Mouse (Mus musculus): ENCODE data around the gene Arl3.
"Not testable (repeated sequence)": the region's sequence is repeated elsewhere in the genome, so short reads cannot be mapped to it uniquely, and the experiment has no call there.

The Arl3 gene

DNA sequence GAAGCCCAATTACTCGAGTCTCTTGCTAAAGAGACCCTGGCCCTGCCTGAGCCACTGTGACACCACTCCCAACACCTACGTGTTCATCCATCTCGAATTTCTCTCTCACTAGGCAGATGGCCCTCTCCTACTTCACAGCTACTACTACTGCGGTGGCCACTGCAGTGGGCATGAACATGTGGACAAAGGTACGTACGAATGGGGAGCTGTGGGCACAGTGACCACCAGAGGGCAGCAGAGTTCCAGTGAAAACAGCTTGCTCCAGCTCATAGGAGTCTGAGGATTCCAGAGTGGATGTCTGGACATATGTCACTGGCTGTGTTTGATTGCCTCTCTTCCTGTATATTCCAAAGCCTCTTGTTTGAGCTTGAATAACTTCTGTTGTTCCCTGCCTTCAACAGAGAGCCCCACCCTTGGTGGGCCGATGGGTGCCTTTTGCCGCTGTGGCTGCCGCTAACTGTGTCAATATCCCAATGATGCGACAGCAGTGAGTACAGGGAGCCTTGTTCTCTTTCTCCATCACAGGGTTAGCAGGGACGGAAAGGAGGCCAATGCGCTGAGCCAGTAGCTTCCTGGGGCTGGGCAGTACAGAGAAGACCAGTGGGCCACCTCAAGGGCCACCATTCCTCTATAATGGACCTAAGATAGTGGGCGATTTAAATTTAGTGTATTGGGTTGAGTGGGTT, 15.0 kb upstream of the Arl3 start:
- DNase-seq = peak; percentile 51 to 80

DNA sequence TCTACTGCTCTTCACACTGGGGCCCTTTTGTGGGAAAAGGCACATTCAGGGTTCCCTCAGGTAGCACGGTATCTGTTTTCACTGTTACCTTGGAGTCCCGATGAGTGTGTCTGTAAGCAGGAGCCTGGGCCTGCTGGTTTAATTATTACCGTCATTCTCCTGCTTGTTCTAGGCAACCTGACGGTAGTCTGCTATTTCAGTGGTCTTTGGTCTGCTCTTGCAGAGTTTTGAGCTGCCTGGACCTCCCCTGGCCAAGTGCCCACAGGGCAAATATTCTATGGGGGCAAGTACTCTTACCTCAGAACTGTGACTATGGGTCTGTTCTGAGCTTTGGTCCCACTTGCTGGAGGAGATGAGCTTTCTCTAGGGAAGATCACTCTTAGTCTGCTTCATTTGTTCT, 2.2 kb upstream of the Arl3 start:
- DNase-seq = no peak

DNA sequence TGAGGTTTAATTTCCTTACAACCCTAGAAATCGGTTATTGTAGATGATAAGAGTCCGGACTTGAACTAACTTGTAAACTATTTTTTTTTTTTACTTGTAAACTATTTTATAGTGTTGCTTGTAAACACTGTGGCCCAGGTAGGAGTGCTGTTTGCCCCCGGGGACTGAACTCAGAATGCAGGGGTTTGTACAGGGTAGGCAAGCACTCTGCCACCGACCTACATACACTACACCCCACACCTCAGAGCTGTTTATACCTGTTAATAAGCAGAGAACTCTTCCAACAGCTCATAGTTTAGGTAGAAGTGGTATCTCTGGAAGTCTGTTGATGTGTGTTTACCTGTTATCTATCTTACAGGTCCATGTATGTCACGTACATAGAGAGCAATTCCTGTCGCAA, 992 bp upstream of the Arl3 start:
- no peak for DNase-seq

DNA sequence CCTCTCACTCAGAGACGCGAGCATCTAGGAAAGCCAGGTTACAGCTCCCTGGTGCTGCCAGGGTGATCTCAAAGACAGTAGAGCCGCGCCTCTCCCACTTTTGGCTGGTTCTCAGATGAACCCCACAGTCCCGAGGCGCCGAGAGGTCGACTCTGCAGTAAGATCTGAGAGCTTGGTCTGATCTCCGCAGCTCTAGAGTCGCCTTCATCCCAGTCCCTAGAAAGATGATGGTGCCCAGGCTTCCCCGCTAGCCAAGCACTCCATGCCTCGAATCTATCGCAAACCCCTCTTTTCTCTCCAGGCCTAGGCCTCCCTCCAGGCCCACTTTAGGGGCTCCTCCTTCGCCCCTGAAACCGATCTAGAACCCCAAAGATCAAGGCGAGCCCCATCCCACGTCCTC, 450 bp downstream of the Arl3 start:
- no peak for DNase-seq

DNA sequence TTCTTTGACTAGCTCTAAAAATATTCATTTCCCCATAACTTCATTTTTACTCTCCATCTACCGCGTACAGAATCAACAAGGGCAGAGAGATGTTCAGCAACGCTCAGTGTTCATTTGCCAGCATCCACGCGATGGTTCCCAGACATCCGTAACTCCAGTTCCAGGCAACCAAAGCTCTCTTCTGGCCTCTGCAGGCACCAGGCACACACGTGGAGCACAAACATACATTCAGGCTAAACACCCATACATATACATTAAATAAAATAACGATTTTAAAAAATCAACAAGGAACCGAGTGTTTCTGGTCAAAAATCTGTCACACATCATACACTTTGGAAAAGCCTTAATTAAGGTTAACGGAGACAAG, 1.1 kb downstream of the Arl3 start:
- no peak for DNase-seq

DNA sequence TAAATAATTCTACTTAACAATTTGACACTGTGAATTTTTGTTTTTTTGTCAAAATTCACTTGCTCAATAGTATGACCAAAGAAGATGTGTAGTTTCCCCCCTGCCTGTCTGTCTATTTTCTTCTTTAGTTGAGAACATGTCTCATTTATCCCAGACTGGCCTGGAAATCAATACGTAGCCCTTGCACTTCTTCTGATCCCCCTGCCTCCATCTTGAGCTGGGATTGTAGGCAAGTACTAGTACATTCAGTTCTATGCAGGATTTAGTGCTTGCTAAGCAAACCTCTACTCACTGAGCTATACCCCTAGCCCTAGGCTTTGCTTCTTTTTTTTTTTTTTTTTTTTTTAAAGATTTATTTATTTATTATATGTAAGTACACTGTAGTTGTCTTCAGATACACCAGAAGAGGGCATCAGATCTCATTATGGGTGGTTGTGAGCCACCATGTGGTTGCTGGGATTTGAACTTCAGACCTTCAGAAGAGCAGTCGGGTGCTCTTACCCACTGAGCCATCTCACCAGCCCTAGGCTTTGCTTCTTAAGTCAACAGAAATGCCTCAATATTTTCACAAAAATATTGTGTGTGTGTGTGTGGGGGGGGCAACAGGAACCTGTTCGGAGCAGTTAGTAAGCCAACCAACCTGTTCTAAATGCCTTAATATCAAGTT, 1.7 kb downstream of the Arl3 start:
- DNase-seq = not testable (repeated sequence)

DNA sequence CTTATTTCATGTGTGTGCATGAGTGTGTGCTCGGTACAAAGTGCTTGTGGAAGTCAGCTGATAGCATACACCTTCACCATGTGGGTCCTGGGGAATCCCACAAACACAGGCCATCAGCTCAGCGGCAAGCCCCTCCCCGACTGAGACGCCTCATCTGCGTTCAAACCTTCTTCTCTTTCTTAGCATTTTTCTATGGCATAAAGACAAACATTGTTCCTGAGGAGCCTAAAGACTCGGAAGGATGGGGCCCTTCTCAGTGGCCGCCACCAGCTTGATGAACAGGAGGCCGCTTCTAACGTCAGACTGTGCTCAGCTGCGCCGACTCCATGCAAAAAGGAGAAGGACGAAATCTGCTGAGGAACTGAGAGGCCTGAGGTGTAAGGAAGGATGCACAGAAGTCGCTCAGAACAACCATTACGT, 8.9 kb downstream of the Arl3 start:
- no peak for DNase-seq

DNA sequence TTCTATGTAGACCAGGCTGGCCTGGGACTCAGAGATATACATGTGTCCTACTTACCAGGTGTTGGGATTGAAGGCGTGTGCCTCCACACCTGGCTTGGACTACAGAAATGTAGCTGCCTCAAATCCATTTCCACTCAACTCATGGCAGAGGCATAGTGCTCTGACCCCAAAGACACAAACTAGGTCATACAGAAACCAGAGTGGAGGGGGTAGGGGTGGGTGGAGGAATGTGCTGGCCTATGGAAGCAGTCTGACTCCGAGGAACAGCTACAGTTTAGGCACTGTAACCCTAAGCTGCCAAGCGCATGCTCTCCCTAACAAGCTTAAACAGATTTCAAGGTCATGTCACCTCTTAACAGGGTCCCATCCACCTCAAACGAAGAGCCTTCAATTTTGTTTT, 9.4 kb downstream of the Arl3 start:
- DNase-seq = no peak

DNA sequence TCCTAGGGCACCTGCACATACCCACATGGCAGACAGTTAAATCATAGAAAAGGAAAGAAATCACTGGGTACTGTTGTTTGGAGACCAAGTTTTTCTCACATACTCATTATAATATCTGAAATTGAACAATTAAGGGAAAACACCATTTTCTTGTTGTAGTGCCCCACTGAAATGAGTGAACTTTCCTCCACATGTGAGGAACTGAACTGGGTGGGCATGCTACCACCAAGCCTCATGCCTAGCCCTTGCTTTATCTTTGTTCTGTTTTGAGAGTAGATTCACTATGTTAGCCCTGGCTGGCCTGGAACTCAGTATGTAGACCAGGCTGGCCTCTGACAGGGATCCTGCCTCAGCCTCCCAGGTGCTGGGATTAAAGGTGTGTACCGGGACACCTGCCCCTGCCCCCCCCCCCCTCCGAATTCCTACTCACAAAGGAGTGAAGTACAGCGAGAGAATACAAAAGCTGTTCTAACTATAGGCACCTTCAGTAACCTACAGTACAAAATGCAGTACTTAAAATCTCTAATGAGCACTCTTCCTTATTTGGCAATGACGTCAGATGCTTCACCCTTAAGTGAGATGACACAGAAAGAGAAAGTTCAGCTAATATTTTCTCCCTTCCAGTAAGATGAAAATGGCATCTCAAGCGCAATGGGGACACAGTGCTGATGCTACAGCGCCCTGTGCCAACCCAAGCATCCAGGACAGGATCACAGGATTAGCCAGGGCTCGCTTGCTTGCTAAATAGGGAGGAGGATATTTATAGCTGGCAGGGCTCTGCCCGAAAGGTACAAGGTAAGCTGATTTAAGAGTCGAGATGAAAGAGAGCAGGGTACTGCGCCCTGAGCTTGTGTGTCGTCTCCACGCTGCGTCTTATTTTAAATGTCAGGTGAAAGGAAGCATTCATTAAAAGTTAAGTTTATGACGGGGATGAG, 10.2 kb downstream of the Arl3 start:
- no peak for DNase-seq

DNA sequence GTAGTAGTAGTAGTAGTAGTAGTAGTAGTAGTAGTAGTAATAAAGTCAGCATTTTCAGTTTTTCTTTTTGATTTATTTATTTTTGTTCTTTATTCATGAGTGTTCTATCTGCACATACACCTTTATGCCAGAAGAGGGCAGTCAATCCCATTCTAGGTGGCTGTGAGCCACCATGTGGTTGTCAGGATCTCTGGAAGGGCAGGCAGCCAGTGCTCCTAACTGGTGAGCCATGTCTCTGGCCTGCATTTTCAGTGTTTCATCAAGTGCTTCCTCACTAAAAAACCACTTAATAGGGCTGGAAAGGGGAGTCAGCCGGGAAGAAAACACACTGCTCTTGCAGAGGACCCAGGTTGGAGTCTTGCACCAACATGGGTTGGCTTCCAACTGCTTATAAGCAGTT, 10.9 kb downstream of the Arl3 start:
- peak in 1 of 2 experiments; percentile 20 for DNase-seq

DNA sequence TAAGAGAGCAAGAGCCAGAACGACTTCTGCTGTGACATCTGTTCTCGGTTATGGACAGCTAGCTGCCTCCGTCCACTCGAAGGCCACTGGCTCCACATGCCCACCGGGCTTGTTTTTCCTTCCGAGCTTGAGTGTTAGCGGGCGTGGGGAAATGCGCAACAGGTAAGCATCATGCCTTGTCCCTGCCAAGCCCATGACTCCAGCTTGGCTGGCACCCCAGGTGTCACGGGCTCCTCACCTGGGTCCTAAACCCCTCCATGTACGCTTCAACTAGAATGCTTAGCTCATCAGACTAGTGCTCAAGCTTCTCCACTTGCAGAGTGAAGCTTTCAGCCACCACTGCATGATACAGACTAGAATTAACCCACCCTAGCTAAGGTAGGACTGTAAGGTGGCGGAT, 14.4 kb downstream of the Arl3 start:
- DNase-seq = no peak

DNA sequence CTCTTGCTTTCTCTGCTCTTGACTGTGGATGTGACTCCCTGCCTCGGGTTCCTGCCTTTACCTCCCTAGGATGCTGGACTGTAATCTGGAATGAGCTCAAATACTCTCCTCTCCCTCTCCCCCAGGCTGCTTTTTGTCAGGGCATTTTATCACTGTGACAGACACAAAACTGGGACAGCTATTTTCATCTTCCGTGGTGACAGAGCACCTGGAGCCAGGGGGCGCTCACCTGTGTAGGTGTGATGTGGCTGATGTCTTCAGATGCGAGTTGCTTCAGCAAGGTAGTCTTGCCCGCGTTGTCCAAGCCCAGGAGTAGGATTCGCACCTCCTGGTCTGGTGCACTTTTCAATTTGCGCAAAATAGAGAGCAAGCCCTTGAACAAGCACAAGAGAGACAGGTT, 15.0 kb downstream of the Arl3 start:
- no peak for DNase-seq

DNA sequence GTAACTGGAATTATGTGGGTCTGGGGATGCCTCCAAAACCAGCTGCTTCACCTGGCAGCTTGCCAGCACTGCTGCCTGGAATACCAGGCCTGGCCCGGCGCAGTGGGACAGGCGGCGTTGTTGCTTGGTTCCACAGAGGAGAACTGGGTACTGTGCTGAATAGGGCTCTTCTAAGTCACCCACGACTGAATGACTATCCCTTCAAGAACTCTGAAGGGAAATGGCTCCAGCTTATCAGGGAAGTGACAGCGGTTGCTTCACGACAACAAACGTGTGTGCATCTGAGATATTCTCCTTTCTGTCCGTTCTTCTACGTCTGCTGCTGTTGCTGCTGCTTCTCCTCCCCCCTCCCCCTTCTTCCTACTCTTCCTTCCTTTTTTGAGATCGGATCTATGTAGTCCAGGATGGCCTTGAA, 19.4 kb downstream of the Arl3 start:
- DNase-seq = no peak

DNA sequence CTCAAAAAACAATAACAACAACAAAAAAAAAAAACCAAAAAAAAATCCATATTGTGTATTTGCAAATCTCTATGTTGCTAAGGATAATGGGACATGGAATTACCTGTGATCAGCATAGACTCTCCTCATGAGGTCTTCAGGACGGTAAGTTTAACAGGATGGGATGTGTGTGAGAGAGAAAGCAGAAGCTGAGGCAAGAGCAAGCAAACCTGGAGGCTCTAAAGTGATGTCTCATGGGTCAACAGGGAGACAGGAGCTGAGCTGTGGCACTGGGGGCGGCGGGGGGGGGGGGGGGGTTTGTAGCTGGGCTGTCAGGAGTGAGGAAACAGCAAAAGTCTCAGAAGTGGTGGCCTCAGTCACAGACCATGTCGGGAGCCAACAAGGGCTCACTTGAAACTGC, 20.5 kb downstream of the Arl3 start:
- DNase-seq = no peak

DNA sequence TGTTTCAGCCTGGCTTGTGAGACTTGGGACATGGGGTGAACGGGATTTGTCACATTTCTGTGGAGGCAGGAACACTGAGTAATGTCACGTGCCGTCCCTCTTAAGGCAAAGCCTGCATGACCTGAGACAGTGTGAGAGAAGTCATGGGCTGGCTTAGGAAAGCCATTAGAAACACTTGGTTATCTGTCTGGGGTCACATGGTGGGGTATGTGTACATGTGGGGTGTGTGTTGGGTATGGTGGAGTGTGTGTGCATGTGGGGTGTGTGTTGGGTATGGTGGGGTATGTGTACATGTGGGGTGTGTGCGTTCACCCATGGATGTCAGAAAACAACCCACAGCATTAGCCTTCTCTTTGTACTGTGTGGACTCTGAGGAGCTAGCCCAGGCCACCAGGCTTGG, 22.6 kb downstream of the Arl3 start:
- DNase-seq = no peak

DNA sequence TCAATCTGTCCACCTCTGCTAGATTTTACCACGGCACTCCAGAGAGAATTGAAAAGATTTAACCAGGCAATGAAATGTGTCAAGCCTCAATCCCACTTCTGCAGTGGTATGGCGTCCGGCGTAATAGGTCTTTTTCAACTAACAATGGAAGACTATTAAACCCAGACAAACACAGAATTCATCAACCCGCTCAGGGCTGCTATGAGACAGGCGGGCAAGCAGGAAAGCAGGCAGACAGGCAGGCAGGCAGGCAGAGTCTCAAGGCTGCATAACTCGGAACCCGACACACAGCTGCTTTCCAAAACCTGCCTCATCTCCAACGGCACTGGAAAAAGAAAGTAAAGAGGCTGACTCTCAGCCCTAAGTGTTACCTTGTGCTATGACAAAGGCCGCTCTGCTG, 24.9 kb downstream of the Arl3 start:
- DNase-seq = no peak

DNA sequence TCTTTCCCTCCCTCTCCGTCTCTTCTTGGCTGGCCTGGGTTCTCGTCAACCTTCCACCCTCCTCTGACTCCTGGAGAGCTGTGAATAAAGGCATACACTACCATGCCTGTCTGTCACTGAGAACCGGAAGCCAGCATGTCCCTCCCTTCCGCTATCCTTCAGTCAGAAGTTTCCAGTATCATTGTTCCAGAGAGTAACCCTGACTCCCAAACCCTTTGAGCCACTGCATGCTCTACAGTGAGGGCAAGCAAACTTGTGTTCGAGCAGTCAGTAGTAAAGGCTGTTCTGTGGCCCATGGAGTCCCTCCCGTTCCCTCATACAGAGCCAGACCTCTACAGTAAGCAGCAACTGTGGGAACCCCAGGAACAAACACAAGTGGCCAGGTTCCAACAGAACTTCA, 25.4 kb downstream of the Arl3 start:
- DNase-seq = no peak

DNA sequence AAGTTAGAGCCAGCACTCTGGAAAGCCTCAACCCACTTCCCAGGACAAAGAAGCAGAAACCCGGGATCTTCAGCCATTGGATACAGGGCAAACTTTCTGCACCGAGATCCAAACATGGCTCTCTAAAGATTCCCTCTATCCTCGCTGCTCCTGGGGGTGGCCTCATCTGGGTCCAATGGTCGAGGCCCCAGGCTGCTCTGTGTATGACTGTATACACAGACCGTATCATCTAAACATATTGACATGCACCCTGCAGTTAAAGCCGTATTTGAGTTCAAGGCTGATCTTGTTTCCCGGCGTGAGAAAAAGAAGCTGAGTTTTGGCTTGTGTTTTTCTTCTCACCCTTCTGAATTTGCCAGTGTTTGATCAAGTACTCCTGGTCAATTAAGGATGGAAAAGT, 30.2 kb downstream of the Arl3 start:
- DNase-seq = no peak

DNA sequence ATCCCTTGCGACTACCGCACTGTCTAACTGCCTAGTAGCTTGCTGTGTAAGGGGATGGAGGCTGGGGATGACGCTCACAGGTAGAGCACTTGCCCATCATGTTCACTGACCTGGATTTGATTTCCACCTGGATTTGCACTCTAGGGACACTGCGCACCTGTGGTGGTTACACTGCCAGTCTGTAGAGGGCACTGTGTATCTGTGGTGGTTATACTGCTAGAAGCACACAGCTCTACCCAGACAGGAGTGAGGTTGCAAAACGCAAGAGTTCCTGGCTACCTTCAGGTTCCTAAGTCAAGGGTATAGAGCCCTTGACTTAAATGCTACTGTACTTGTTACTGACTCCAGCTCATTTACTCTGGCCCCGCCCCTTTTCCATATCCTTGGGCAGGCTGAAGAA, 34.8 kb downstream of the Arl3 start:
- no peak for DNase-seq

DNA sequence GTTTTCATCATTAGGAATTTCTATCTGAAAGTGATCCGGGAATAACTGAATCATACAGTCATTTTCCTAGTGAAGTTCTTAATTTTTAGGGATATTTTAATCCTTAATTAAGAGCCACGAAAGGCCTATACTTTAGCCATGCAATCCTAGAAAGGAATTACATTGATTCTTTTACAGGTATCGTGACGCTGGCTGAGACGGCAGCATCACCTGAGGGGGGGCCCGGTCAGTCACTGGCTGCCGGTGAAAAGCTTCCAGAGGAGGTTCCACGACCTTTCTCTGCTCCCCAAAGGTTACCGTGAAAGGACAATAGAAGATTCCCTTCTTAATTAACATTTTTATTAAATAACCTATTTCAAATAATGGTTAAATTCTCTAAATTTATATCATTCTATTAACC, 35.6 kb downstream of the Arl3 start:
- no peak for DNase-seq

DNA sequence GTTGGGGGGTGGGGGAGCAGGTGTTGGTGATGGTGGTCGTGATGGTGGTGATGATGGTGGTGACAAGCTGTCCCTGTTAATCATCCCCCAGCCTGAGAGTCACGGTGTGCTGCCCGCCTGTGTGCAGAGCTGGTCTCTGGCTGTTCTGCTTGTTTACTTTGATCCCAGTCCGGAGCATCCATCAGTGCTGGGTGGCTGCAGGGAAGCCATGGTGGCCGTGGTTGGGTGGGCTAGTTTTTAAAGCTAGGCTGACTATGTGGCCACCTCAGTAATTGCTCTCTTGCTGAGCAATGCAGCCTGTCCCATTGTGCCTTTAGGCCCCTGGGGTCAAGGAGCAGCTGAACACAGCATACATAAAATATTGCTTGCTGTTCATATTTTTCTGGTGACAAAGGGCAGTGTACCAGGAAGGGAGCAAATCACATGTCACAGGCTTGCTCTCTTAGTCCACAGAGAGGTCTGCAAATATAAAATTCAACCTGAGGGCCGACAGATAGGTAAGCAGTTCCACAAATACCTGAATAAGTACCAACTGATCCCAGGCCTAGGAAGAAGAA, 38.4 kb downstream of the Arl3 start:
- DNase-seq = no peak

DNA sequence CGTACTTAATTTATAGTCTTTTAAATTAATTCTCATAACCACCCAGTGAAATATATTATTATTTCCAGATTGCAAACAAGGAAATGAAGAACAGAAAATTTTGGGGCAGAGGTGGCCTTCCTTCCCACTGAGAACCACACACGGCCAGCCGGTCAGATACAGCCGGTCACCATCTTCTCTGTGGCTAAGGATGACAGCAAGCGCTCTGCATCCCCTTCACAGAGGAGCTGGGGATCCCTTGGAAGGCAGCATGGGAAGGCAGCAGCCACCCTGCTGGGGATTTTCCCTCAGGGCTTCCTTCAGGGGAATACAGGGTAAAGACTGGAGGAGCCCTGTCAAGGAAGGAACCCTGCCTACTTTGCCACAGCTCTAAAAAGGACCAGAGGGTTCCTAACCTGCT, 39.5 kb downstream of the Arl3 start:
- DNase-seq = no peak

DNA sequence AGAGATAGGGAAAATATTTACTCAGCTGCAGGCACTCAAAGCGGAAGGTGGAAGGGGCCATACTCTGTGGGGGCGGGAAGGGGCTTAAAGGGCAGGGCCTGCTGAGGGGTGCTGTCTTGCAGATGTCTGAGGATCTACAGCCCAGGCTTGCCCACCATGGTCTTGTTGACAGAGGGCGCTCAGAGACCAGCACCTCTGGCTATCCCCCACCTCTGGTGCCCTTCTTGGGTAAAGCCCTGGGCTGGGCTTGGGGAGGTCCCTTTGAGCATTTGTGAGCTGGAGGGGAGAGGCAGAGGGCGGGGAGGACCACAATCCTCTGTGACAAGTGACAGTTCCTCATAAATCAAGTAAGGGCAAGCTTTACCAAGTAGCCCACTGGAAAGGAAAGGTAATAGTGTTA, 39.9 kb downstream of the Arl3 start:
- no peak for DNase-seq

Measured in spleen, adult 18-20 months (tissue).